Mouse (Mus musculus) brain, embryonic 14.5 days (tissue): ENCODE measurements around the gene Ksr2.
A peak's percentile ranks its signal among the peaks of the same experiment; 100 is the strongest.

Experiments
- CTCF ChIP-seq: fragments of 200-500 bp; IDR thresholded peaks from 2 replicates; pipeline ENCODE4 v1.5.1; 2012; ENCODE audit warnings: inconsistent platforms, mild to moderate bottlenecking, moderate library complexity, borderline replicate concordance; ENCODE audit not compliant: insufficient read depth, insufficient read length; ENCODE audit errors: extremely low read depth
- POLR2A ChIP-seq: fragments of 200-500 bp; IDR thresholded peaks from 2 replicates; pipeline ENCODE4 v1.6.1; 2012; ENCODE audit warnings: mild to moderate bottlenecking, inconsistent platforms, borderline replicate concordance; ENCODE audit not compliant: poor library complexity, insufficient read depth, insufficient read length, severe bottlenecking; ENCODE audit errors: extremely low read depth

- TF ChIP-seq CTCF, result peak; percentile 94
- TF ChIP-seq POLR2A, result no peak
Observed at GRCm38 (mm10) chr5:117516597-117516996, 102.8 kb downstream of the Ksr2 start.
